Mouse (Mus musculus): ENCODE measurements at regions not wholly inside any gene's neighbourhood (a gene's known extent, or its start where the extent isn't known, plus 50 kb on each side); places are given as distances from the start of the nearest gene placed in this dataset.

DNA sequence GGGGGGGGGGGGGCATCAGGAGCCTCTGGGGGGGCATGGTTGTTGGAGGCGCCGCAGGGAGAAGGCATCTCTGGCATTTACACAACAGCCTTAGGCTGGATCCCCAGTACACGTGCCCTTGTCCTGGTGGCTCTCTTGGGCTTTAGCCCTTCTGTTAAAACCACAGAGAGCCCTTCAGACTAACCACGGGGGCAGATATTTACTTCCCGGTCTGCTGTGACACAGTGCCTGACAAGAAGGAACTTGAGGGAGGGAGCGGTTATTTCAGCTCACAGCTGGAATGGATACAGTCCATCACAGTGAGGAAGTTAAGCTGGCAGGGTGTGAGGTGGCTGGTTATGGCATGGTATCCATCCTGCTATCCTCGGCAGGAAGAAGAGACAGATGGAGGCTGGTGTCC, 71.0 kb upstream of the Gm11733 start:
- DNase-seq (ENCODE audit: low spot score): no peak

DNA sequence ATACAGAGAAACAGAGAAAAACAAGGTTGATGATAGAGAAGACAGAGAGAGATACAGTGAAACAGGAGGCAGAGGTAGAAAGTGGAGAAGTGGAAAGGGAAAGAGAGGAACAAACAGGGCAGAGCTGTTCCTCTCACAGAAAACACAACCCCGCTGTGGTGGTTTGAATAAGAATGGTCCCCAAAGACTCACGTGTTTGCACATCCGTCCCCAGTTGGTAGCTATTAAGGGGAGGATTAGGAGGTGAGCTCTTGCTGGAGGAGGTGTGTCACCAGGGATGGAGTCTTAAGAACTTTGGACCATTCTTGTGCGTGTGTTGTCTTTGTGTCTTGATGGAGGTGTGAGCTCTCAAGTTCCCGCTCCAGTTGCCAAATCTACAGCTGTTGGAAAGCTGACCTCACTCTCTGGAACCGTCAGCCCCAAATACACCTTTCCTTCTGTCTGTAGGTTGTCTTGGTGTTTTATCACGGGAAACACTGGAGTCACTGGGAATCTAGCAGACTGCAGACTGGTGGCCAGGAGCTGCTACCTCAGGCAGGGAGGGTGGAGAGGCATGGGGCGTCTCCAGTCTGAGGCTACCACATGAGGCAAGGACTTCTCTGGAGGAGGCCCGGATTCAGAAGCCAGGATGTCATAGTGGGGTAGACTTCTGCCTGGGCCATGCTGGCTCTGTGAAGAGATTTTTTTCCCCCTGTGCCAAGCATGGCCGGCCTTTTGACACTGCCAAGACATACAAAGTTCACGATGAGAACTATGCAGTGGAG, 70.0 kb upstream of the Gm11733 start:
- peak; percentile 61 for DNase-seq (ENCODE audit: low spot score)

DNA sequence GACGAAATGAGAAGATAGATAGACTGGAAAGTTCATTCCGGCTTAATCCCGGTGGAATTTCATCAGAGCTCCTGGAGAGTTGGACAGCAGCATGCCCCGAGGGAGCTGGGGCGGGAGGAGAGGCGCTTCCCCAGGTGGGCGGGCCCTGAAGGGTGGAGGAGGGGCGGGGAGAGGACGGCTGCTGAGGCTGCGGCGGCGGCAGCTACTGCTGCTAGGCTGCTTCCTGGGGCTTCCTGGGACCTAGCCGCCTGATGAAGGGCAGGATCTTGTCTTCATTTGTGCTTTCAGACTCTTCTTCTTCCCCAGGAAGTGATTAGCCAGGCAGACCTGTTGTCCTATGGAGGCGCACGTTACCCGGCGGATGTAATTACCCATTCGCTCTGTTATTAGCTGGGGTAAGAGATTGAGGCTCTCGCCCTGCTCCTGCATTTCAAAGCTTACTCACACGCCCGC, 69.3 kb upstream of the Gm11733 start:
- peak; percentile 75 for DNase-seq (ENCODE audit: low spot score)

DNA sequence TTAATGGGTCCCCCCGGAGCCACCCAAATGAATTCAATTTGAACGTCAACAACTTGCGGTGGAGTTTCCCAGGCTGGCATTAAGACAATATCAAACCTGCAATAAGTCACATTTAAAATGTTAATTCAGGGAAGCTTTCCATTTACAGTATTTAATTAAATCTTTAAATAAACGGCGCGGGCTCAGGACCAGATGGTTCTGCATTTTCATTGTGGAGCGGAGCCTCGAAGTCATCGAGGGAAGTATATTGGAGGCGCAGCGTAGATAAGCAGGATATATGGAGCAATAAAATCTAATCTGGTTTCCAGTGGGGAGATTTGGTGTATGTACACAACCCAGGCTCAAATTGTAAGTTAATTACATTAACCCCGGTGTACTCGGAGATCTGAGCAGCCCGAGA, 68.7 kb upstream of the Gm11733 start:
- DNase-seq (ENCODE audit: low spot score): no peak

DNA sequence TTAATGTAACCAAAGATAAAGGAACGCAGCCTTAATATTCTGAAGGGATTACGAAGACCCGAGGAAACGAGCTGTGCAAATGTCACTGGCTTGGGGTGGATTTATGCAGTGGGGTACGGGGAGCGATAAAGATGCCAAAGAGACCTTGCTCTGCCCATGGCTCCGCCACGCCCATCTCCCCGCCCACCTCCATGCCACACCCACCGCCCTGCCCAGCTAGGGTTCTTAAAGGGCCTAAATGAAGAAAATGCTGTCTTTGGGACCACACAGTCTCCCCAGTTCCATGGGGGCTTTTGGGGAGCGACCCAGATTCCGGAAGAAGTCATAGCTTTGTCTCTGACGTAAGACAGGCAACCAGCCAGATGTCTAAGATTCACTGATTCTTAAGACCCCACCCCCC, 68.2 kb upstream of the Gm11733 start:
- no peak for DNase-seq (ENCODE audit: low spot score)

DNA sequence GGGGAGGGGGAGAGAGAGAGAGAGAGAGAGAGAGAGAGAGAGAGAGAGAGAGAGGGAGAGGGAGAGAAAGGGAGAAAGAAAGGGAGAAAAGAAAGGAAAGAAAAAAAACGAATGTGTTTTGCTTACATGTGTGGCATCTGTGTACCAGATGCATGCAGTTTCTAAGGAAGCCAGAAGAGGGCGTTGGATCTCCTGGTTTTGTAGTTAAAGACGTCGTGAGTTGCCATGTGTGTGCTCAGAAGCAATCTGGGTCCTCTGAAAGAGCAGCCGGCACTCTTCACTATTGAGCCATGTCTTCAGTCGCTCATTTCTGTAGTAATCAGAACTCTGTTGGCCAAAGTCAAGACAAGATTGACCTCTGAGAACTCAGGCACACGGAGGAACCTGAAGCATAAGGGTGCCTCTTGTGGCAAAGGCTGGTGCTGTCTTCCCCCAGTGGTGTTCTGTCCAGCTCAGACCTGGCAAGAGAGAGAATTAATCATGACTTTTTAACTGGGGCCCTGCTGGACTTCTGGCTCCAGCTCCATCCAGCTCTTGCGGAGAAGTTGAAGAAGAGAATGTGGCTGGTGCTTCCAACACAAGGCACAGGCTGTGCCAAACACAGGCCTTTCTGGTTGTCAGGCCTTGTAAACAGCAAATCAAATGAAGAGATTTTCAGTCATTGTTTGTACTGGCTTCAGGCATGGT, 67.0 kb upstream of the Gm11733 start:
- DNase-seq (ENCODE audit: low spot score): peak; percentile 86

DNA sequence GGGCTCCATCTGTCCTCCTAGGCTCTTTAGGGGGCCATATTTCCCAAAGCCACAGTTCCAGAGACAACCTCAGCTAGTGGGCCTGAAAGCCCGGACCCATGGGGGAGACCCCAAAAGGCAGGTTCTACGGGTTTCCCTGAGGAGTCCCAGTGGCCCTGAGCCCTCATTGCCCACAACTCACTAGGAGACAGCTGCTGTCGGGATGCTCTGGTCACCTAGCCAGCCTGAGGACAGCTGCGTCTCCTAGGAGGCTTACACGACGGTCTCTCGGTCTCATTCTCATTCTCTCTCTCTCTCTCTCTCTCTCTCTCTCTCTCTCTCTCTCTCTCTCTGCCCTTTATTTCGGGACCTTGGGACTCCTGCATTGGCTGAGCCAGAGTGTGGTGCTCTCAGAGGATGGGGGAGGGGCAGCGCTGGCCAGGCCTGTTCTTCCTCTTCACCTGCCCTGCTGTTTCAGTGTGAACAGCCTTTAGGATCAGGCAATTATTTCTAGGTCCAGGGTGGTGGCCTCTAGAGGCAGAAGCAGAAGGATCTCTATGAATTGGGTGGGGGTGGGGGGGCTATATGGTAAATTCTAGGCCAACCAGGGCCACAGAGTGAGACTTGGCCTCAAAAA, 66.1 kb upstream of the Gm11733 start:
- no peak for DNase-seq (ENCODE audit: low spot score)

DNA sequence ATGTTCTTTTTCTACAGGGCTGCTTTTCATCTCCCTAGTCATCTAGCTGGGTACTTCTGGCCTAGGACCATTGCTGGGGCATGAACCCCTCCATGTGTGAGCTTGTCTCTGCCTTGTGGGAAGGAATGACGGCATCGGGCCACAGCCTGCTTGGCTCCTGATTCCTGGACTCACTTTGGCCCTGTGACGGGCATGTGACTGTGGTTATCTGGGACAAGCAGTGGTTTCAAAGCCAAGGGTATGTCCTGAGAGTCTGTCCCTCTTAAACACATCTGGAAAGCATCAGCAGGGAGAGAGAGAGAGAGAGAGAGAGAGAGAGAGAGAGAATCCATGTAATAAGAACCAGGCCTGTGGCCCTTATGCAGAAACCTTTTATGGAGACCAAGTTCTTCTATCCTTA, 65.2 kb upstream of the Gm11733 start:
- peak; percentile 66 for DNase-seq (ENCODE audit: low spot score)

DNA sequence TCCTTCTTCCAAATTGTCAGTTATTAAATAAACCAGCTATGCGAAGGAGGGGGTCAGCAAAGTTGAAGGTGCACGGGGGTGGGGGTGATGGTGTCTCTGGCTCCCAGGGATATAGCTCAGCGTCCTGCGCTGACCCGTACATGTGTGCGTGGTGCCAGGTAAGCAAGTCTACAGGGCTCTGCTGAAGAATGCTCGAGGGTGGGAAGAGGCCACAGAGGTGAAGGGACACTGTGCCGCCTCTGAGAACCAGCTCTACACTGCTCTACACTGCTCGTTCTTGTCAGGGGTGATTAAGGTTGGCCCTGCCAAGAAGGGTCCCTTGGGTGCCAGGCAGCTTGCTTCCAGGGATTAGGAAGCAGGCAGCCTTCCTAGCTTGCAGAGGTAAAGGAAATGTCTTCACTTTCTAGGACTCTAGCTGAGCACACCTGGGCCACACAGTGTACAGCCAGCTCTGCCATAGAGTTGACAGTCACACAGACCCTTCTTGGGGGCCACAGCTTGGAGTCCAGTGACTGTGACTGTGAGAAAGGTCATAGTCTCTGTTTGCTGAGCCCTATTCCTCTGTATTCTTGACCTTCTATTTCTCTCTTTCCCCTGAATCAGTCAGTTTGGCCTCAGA, 64.7 kb upstream of the Gm11733 start:
- DNase-seq (ENCODE audit: low spot score): peak; percentile 30

DNA sequence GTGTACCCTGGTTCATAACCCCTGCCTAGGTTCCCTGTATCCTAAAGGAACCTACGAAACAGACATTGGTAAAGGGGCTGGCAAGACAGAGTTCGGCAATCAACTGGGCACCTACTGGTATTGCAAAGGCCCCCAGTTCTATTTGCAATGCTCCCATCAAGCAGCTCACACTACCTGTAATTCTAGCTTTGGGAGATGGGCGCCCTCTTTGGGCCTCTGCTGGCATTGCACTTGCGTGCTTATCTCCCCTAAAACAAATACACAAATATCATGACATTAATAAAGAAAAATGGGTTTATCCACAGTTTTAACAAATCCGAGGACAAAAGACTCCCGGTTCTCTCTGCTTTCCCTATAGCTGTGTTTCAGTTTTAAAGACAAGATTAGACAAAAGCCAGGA, 61.5 kb upstream of the Gm11733 start:
- no peak for DNase-seq (ENCODE audit: low spot score)

DNA sequence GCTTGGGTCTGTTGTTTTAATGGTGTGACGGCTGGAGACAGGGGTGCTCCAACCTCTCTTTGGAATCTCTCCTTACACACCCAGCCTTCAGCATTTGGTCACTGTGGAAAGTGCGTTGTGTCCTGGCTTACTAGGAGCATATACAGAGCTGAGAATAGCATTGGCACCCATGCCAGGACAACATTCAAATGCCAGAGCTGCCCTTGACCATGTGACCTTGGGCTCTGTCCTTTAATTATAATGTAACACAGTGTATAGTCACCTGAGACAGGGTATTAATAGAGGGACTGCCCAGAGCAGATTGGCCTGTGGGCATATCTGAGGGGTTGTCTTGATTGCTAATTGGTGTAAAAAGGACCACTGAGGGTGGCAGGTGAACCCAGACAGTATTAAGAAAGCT, 60.7 kb upstream of the Gm11733 start:
- no peak for DNase-seq (ENCODE audit: low spot score)

DNA sequence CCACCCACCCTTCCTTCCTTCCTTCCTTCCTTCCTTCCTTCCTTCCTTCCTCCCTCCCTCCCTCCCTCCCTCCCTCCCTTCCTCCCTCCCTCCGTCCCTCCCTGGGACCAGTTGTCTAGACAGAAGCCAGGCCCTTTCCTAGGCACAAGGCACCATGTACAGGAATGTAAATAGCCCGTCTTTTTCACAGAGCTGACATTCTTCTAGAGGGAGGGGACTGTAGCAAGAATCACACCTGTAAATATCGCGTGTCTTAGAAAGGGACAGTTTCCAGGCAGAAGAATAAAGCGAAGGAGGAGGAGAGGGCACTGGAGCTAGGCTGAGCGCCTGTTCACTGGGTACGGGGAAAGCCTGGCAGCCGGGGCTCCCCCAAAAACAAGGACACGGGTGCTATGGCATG, 58.7 kb upstream of the Gm11733 start:
- DNase-seq (ENCODE audit: low spot score): no peak

DNA sequence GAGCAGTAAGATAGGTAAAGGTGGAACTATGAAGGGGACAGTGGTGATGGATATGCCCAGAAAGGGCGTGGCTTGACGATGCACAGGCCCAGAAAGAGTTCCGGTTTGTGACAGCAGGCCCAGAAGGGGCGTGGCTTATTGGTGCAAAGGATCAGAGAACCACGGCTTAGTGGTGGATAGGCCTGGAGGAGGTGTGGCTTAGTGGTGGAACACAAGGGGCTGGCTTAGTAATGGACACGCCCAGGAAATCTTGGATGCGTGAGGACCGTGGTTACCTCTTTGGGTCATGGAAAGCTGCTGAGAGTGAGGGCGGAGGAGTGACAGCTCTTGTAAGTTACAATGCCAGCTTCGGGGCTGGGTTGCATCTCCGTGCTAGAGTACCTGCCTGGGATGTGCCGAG, 58.2 kb upstream of the Gm11733 start:
- DNase-seq (ENCODE audit: low spot score): no peak

DNA sequence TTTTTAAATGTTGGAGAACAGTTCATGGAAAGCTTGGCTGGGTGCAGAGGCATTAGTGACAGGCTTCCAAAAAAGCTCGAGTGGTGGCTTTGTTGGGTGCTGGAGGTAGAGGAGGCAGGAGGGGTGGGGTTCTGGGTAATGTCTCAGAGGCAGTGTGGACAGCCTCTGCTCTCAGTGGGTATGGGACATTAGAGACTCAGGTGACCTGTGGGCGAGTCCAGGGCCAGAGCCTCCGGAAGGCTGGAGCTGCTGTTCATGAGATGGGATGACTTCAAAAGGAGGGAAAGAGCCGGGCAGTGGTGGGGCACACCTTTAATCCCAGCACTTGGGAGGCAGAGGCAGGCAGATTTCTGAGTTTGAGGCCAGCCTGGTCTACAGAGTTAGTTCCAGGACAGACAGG, 57.5 kb upstream of the Gm11733 start:
- no peak for DNase-seq (ENCODE audit: low spot score)

DNA sequence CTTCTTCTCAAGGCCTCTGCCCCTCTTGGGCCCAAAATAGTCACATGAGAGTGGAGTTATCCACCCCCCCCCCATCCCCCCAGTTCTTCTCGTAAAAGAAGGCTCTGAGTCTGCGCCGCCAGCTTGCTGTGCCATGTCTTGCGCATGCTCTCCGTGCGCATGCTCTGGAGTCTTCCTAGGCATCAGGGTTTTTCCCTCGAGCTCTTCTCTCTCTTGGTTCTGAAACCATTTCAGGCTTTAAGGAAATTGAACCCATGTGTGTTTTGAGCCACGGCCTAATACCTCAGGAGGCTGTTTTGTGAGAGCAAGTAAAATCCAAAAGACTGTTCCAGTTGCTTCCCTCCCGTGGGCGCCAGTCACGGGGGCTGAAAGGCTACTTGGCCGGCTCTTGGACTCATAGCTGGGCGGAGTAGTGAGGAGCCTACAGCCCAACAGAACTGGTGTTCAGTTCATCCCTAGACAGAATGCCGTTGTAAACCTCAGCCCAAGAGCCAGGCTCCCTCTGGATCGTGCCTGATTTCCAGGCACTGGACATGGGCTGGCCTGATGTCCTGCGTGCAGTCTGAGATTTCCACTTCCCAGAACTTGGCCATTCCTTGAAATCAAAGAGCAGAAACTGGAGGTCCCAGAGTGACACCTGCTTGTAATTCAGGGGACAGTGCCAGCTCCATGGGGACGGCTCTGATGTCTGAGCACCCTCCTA, 56.2 kb upstream of the Gm11733 start:
- no peak for DNase-seq (ENCODE audit: low spot score)

DNA sequence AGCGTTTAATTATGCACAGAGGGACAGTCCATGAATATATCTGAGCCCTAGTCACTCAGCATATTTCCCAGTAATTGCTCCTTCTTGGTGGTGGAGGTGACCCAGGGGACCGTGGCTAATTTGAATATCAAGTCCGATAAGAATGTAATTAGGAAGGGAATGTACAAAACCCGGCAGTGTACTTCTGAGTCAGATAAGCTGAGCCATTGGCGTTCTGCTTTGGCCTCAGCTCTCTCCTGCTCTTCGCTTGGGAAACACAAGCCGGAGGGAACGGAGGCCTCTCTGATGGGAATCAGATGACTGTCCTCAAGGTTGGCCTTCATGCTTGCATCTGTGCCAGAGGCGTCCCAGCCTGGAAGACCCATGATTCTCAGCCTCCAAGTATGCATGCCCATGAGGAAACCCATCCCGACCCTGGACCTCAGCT, 54.8 kb upstream of the Gm11733 start:
- DNase-seq (ENCODE audit: low spot score): no peak

DNA sequence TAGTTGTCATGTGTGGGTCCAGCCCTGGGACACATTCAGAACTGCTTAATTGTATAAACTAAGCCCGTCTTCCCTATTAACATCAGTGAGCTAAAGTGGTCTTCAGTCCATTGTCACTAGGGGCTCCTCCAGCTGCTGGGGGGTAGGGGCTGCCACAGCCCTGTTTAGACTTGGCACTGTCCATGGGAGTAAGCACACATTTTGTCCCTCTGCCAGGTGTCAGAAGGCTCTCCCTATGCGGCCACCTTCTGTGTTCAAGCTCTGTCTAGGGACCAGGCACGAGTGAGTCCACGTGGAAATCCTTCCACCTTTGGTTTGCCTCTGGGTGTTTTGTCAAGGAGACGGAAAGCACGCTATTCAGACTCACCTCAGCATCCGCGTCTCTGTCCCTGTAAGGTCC, 54.3 kb upstream of the Gm11733 start:
- DNase-seq (ENCODE audit: low spot score): no peak

DNA sequence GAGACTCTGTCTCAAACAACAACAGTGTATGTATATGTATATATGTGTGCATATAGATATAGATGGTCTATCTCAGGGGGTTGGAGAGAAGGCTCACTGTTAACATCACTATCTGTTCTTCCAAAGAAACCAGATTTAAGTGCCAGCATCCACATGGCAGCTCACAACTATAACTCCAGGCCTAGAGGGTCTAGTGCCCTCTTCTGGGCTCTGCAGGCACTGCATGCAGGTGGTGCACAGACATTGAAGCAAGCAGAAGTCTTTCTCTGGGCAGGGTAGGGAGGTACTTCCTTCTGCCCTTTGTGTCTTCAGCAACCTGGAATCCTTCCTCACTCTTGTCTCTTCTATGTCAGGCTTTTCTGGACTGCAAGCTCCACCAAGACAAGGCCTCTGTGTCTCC, 50.1 kb upstream of the Gm11733 start:
- no peak for DNase-seq (ENCODE audit: low spot score)
